Mouse (Mus musculus) lung, postnatal 0 days (tissue): ENCODE measurements around the gene Rita1.

Experiments
- CTCF ChIP-seq: IDR thresholded peaks from 2 replicates; pipeline ENCODE4 v1.5.1; 2016; ENCODE audit warnings: antibody characterized with exemption, mild to moderate bottlenecking
- EP300 ChIP-seq: IDR thresholded peaks from 2 replicates; pipeline ENCODE4 v1.6.1; 2016; ENCODE audit warnings: antibody characterized with exemption, mild to moderate bottlenecking, control low read depth

- TF ChIP-seq CTCF (no peak), EP300 (no peak)
Measured at GRCm38 (mm10) chr5:120644227-120644626, 31.8 kb upstream of the Rita1 start.
